Mouse (Mus musculus): ENCODE measurements around the gene Arl8a.
"Not testable (repeated sequence)": the region's sequence is repeated elsewhere in the genome, so short reads cannot be mapped to it uniquely, and the experiment has no call there.

Gene Arl8a

GRCm38 (mm10) chr1:135146077-135146945 lies at the start of gene Arl8a:
TSS of gene Arl8a (plus strand) at chr1:135146824.
- DNase-seq (ENCODE audit: low read depth, low spot score), result peak; percentile 83

- DNase-seq (ENCODE audit: low read depth, low spot score), result no peak
Observed at GRCm38 (mm10) chr1:135097441-135097840, 49.2 kb upstream of the Arl8a start.

- no peak for DNase-seq (ENCODE audit: low read depth, low spot score)
Observed at GRCm38 (mm10) chr1:135098441-135098840, 48.2 kb upstream of the Arl8a start.

GRCm38 (mm10) chr1:135100400-135100799 lies 46.2 kb upstream of the Arl8a start:
- DNase-seq (ENCODE audit: low read depth, low spot score), result no peak

GRCm38 (mm10) chr1:135105124-135105523 lies 41.5 kb upstream of the Arl8a start, which contains the start of gene Lgr6:
TSS of gene Lgr6 (minus strand) at chr1:135105276.
- DNase-seq (ENCODE audit: low read depth, low spot score), result no peak

- DNase-seq (ENCODE audit: low read depth, low spot score), result peak; percentile 75
Observed at GRCm38 (mm10) chr1:135105951-135106350, 40.7 kb upstream of the Arl8a start.

- DNase-seq (ENCODE audit: low read depth, low spot score), result peak; percentile 62
Observed at GRCm38 (mm10) chr1:135108611-135109010, 38.0 kb upstream of the Arl8a start.

- peak; percentile 40 for DNase-seq (ENCODE audit: low read depth, low spot score)
Observed at GRCm38 (mm10) chr1:135110075-135110474, 36.5 kb upstream of the Arl8a start.

- not testable (repeated sequence) for DNase-seq (ENCODE audit: low read depth, low spot score)
Observed at GRCm38 (mm10) chr1:135111271-135111670, 35.4 kb upstream of the Arl8a start.

- peak; percentile 73 for DNase-seq (ENCODE audit: low read depth, low spot score)
Observed at GRCm38 (mm10) chr1:135112661-135113060, 34.0 kb upstream of the Arl8a start.

GRCm38 (mm10) chr1:135124573-135125363 lies 21.9 kb upstream of the Arl8a start:
- DNase-seq (ENCODE audit: low read depth, low spot score), result no peak

- no peak for DNase-seq (ENCODE audit: low read depth, low spot score)
Observed at GRCm38 (mm10) chr1:135125990-135126389, 20.6 kb upstream of the Arl8a start.

GRCm38 (mm10) chr1:135126443-135127027 lies 20.1 kb upstream of the Arl8a start:
- DNase-seq (ENCODE audit: low read depth, low spot score), result no peak

GRCm38 (mm10) chr1:135128011-135128441 lies 18.6 kb upstream of the Arl8a start:
- DNase-seq (ENCODE audit: low read depth, low spot score), result no peak

GRCm38 (mm10) chr1:135128986-135129385 lies 17.6 kb upstream of the Arl8a start:
- DNase-seq (ENCODE audit: low read depth, low spot score), result no peak

- no peak for DNase-seq (ENCODE audit: low read depth, low spot score)
Observed at GRCm38 (mm10) chr1:135129543-135130183, 17.0 kb upstream of the Arl8a start.

GRCm38 (mm10) chr1:135130376-135131018 lies 16.1 kb upstream of the Arl8a start:
- DNase-seq (ENCODE audit: low read depth, low spot score), result no peak

GRCm38 (mm10) chr1:135131034-135131433 lies 15.6 kb upstream of the Arl8a start:
- peak; percentile 66 for DNase-seq (ENCODE audit: low read depth, low spot score)

- no peak for DNase-seq (ENCODE audit: low read depth, low spot score)
Observed at GRCm38 (mm10) chr1:135131560-135131959, 15.1 kb upstream of the Arl8a start.

GRCm38 (mm10) chr1:135132473-135132872 lies 14.2 kb upstream of the Arl8a start, which contains the start of gene Ptpn7:
TSS of gene Ptpn7 (plus strand) at chr1:135132700.
- peak; percentile 88 for DNase-seq (ENCODE audit: low read depth, low spot score)

GRCm38 (mm10) chr1:135132893-135133369 lies 13.7 kb upstream of the Arl8a start:
- no peak for DNase-seq (ENCODE audit: low read depth, low spot score)

Data from A20 (cell line).